Mouse (Mus musculus) 416B (cell line): ENCODE measurements around the gene Ric1.

Experiments
- DNase-seq: peaks from one replicate; pipeline ENCODE4 v3.0.0; 2011; ENCODE audit warnings: low read depth

Gene Ric1

DNA sequence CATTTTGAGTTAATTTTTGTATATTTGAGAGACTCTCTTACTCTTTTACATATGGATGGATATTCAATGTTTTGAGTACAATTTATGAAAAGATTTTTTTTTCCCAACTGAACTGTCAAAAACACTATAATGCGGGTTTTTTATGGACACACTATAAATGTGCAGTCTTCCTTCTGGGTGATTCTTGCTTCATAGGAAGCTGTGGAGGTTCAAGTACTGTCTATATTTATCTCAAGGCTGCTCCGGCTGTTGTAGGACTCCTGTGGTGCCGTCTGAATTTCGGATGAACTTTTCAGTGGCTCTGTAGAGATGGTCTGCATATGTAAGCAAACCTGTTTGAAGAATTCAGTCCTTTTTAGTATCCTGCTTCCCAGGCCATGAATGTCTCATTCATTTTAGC lies 86.1 kb downstream of the Ric1 start:
- DNase-seq: peak; percentile 29

DNA sequence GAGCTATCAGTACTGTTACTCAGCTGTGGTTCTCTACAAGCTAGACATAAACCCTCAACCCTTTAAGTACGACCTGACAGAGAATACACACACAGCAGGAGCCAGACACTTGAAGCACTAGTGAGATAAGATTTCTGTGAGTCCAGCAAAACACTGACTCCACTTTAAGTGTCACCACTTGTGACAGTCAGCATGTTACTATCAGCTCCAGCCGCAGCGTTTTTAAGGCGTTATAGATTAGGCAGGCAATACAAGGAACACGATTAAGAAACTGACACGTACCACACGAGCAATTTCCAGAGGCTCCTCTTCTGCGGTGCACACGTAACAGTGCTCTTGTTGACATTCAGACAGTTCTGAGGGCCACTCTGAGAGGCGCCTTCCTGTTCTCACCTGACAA lies 88.8 kb downstream of the Ric1 start:
- DNase-seq: no peak

DNA sequence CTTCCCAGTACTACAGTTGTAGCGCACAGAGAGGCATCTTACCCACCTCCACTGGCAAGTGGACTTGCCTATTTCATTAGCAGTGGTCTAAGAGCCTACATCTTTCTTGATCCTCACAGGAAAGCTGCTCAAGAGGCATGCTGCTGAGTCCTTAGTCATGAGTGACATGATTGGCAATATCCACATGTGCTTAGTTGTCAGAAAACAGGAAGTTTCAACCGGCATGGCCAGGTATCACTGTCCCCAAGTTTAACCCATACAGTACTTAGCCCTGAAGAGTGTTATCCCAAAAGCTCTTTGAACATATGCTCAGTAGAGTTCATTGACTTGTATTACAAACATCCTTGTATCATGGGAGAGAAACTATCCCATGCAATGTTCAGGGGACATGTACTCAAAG lies 90.0 kb downstream of the Ric1 start:
- DNase-seq: no peak

DNA sequence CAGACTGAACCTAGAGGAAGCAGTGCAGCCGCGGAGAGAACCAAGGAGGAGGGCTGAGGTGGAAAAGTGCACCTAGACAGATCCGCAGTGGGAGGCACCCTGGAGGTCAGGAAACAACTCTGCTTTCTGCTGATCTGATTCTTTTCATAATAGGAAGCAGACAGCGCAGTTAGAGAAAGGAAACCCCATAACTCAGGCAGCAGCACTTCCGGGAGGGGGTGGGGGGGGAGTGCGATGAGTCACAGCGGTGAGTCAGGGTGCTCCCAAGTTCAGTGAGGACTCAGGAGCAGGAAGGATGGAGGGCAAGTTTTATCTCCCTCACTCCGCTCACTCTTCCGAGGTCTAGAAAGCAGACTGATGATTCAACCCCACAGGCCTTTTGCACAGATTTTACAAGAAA lies 119.0 kb downstream of the Ric1 start:
- DNase-seq: peak; percentile 95

DNA sequence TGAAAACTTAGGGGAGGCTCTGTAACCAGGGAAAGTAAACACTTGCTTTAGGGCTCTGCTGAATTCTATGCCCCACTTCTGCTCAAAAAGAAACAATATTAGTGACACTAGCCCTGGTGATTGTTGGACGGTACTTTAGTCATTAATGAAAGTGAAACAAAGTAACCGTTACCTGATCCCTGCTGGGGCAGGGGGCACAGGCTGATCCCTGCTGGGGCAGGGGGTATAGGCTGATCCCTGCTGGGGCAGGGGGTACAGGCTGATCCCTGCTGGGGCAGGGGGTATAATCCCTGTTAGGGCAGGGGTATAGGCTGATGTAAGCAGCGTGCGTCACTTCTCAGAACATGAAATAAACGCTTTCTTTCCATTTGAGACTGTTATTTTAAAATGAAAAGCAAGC lies 119.4 kb downstream of the Ric1 start:
- DNase-seq: no peak

DNA sequence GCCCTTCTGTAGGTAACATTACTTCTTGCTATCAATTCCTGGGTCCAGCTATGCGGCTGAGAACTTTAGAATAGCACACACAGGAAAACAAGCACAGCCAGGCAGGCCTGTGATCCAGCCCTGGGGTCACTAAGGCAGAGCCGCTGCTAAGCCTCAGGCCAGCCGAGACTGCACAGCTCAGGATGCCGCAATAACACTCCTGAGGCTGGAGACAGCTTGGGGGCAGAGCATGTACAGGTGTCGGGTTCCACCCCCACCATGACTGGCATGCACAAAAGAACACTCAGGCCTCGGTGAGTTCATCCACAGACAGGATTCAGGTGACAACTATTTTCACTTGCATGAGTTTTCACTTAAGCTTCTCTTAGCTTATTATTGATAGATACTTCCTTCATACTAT lies 120.1 kb downstream of the Ric1 start:
- DNase-seq: no peak

DNA sequence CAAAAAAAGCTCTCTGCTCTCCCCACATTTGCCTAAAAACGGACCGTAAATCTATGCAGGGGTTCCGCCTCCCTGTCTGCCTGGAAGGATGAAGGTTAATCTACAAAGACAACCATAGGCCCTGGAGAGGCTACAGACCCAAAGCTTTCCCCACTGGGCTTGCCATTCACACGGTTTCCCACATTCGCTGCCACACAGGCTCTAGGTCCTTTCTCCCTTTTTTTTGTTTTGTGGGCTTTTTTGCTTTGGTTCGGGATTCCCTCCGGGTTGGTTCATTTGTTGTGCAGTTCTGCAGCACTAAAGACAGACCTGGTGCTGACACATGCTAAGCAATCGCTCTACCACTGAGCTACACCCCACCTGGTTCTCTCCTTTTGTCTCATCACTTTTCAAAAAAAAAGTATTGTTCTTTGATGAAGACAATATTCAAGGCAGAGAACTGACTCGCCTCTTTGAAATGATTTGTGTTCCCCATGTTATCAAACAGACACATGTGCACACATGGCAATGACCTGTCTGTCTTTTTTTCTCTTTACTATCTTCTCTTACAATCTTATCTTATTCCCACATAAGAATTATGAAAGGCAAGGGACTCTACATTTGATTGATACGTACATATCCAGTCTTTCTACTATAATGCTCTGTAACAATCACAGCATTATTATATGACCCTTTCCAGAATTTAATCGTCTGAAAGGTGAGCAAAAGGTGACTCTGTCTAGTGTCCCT lies 121.3 kb downstream of the Ric1 start:
- DNase-seq: no peak

DNA sequence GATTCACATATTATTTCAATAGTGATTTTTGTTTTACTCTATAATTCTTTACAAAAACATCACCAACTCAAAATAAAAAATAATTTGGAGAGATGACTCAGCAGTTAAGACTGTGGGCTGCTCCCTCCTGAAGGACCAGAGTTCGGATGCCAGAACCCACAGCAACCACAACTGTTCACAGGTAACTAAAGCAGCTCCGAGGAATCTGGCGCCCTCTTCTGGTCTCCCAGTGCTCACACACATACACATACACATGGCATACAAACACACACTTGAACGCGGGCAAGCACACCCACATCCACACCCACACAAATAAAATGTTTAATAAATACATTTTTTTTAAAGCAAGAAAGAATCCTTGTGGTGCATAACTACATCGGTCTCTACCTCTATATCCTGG lies 122.7 kb downstream of the Ric1 start:
- DNase-seq: peak; percentile 30

DNA sequence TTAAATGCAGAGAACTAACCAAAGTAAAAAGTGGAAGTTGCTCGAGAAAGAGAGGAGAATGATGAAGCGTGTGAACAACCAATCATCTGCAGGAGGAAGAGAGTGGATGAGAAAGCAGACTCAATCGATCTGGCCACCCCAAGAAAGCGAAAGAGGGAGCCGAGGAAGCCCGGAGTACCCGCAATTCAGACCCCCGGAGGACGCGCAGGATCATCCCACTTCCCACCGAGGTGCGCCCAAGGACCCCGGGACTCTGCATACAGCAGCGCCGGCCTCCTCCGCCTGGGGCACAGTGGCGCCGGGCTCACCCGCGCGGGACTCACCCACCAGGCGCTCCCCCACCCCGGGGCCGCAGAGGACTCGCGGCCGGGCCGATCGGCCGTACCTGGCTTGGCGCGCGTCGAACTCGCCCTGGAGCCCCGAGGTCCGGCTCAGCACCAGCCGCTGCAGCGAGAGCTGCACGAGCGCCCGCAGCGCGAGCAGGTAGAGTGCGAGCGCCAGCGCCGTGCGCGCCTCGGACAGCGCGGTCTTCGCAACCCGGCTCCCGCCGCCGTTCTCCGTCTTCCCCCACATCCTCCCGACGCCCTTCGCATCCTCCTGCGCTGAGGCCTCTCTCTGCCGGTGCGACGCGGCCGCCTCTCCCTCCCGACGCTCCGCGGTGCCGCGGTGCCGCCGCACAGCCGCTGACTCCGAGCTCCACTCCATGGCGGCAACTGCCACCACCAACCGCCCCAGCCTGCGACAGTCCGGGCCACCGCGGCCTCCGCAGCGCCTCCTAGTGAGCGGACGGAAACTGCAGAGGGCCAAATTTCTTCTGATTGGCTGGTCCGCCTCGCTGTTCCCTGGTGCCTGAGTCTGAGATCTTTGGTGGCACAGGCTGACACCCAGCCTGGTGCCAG lies 125.8 kb downstream of the Ric1 start, which contains the start of gene Ermp1:
Ermp1 (minus strand) TSS at position 765 of the 899 bp plus-strand sequence.
- DNase-seq: peak; percentile 87

DNA sequence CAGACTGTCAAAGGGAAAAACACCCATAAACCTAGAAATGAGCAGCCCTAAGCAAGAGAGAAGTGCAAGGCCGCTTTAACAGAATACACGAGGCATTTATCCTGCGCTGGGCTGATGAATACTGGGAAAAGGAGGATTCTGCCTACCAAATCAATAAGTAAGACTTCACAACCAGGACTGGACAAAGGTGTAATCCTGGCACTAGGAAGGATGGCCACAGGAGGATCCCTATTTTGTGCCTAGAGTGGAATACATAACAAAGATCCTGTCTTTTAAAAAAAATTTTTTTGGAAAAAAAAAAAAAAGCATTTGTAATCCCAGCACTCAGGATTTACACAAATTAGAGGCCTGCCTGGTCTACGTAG lies 126.5 kb downstream of the Ric1 start:
- no peak for DNase-seq

DNA sequence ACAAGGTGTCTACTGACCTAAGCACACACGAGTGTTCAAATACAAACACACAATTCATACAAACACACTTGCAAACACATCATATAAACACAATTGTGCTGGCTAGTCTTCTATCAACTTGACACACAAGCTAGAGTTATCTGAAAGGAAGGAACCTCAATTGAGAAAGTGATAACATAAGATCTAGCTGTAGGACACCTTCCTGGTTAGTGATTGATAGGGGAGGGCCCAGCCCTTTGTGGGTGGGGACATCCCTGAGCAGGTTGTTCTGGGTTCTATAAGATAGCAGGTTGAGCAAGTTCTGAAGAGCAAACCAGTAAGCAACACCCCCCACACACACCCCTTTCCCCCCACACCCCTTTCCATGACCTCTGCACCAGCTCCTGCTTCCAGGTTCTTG lies 127.6 kb downstream of the Ric1 start:
- no peak for DNase-seq

DNA sequence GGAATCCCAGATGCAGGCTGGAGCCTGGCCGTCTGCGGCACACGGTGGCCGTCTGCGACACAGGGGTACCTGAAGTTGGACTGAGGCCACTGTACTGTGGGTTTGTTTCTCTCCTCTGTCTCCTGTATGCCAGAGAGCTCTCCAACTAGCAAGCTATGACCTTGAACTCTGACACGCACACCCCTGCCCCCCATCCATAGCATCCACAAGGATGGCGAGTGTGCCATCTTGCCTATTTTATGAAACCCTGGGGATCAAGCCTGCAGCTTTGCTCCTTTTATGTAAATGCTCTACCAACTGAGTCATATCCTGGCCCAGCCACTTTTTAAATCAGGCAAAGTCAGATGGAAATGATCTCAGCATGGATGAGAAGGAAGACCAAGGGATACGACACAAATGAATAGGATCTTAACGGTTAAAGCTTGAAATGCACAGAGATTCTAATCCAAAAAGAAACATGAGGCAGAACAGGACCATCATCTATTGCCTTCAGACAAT lies 131.7 kb downstream of the Ric1 start:
- DNase-seq: no peak

DNA sequence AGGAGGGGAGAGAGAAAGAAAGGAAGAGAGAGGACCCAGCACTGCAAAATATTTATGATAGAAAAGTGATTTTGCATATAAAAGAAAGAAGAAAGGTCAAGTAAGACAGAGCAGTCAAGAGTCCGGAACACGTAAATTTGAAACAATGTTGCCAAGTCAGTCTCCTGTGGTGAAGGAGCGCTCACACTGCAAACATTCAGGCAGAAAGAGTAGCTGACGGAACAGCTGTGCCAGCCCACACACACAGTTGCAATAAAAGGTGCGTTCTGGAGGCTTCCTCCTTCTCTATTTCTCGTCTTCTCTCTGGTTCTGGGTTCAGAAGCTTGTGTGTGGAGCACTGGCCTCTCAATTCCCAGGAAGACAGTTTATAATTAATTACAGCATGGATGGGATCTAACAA lies 133.1 kb downstream of the Ric1 start:
- no peak for DNase-seq

DNA sequence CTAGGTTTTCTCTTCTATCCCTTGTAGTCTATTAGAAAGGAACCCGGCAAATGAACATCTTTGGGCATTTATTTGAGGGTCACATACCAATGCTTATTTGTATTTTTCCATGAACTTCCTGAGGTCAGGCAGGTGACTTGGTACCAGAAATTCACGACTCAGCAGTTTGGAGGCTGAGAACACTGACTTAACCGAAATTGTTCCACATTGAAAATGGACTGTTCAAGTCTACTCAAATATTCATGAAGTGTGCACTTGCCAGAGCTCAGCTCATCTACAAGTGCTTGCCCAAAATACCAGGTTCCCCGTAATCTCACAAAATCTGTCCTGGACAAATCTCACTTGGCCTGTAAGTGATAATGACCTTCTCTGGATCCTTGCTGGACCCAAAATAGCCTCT lies 133.9 kb downstream of the Ric1 start:
- DNase-seq: no peak
